Mouse (Mus musculus) liver, embryonic 15.5 days (tissue): Measurements from ENCODE around the gene Kcna2. TPM values are rescaled to one million over a fixed set of nuclear protein-coding genes. Genes with fewer than 3 reads are reported as not detected.

Experiments used
- ATAC-seq: fragments of 200-750 bp; cut with Nextera tagmentation; 2 replicates; pipeline ENCODE4 v1.8.0; 2017; ENCODE audit warnings: moderate number of reproducible peaks, mild to moderate bottlenecking, moderate library complexity; ENCODE audit not compliant: insufficient read depth
- H3K27ac ChIP-seq: fragments of 300-500 bp; sonication (generic); replicated peaks from 2 replicates; pipeline ENCODE4 v1.5.1; 2015; ENCODE audit warnings: mild to moderate bottlenecking, inconsistent platforms
- H3K27me3 ChIP-seq: fragments of 300-500 bp; sonication (generic); 2 replicates; pipeline ENCODE4 v1.6.1; 2015; ENCODE audit warnings: mild to moderate bottlenecking, inconsistent platforms
- H3K36me3 ChIP-seq: fragments of 300-500 bp; sonication (generic); replicated peaks from 2 replicates; pipeline ENCODE4 v1.6.1; 2015; ENCODE audit warnings: moderate library complexity, mild to moderate bottlenecking, inconsistent platforms
- H3K4me1 ChIP-seq: fragments of 300-500 bp; sonication (generic); replicated peaks from 2 replicates; pipeline ENCODE4 v1.6.1; 2015; ENCODE audit warnings: inconsistent platforms
- H3K4me2 ChIP-seq: fragments of 300-500 bp; sonication (generic); 2 replicates; pipeline ENCODE4 v1.6.1; 2015; ENCODE audit warnings: moderate library complexity, mild to moderate bottlenecking, inconsistent platforms
- H3K4me3 ChIP-seq: fragments of 300-500 bp; sonication (generic); replicated peaks from 2 replicates; pipeline ENCODE4 v1.5.1; 2015; ENCODE audit warnings: mild to moderate bottlenecking, inconsistent platforms
- H3K9ac ChIP-seq: fragments of 300-500 bp; sonication (generic); 2 replicates; pipeline ENCODE4 v1.6.1; 2015; ENCODE audit warnings: moderate library complexity, mild to moderate bottlenecking, inconsistent platforms
- H3K9me3 ChIP-seq: fragments of 300-500 bp; sonication (generic); replicated peaks from 2 replicates; pipeline ENCODE4 v1.6.1; 2016; ENCODE audit warnings: inconsistent platforms
- WGBS: fragments of 180-500 bp; shearing (Covaris S2); methylation state at CpG from one replicate; pipeline ENCODE4 v1.1.7; 2015; ENCODE audit warnings: mixed read lengths; ENCODE audit not compliant: insufficient replicate concordance; 5-methylcytosine and 5-hydroxymethylcytosine counted together
- polyA plus RNA-seq: library from polyadenylated mRNA; unstranded; fragments of >200 nt; fragmentation: Nextera tagmentation; extraction: Ambion mirVana; gene quantifications from 2 replicates; pipeline ENCODE4 v1.2.1, GENCODE M21; 2015

The Kcna2 gene
- polyA plus RNA-seq, result 0.09 TPM in 2 replicates

GRCm38 (mm10) chr3:107100811-107101455, at the start of gene Kcna2:
Kcna2 (plus strand) TSS chr3:107101146.
- H3K27me3 ChIP-seq, result peaks cover 59% of the 10 kb centered on the region

DNA sequence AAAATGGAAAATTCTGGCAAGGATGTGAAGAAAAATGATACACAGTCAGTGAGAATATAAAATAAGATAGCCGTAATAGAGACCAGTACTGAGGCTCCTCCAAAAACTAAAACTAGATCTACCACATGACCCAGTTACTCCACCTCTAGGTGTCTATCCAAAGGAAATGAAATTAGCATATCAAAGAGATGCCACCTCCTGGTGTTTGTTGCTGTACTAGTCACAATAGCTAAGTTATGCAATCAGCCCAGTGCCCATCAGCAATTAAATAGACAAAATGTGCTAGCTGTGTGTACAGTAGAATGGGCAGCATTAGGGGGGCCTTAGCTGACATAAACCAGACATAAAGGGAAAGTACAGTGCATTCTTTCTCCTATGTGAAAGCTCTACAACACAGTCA, 39.5 kb upstream of the Kcna2 start:
- Histone ChIP-seq H3K9me3 (no peaks in the 10 kb centered on the region), H3K4me2 (no peak overlapping the region), H3K9ac (no peak overlapping the region), H3K27ac (no peak overlapping the region), H3K4me3 (no peak overlapping the region), H3K4me1 (no peaks in the 10 kb centered on the region), H3K27me3 (no peaks in the 10 kb centered on the region), H3K36me3 (no peaks in the 10 kb centered on the region)
- ATAC-seq, result no peak
- WGBS, result 65% methylated on average over 1 of the region's 1 CpGs

More at GRCm38 (mm10) chr3:107100811-107101455, at the start of gene Kcna2:
- no peak for ATAC-seq
- H3K9ac ChIP-seq, result no peak within 1 kb of the TSS
- H3K9me3 ChIP-seq, result no peaks in the 10 kb centered on the region
- no peaks in the 10 kb centered on the region for H3K4me1 ChIP-seq
- no peak within 1 kb of the TSS for H3K27ac ChIP-seq
- H3K4me3 ChIP-seq, result peak within 1 kb of the TSS; percentile 23
- 5% methylated on average over 16 of the region's 16 CpGs for WGBS
- peak within 1 kb of the TSS; percentile 41 for H3K4me2 ChIP-seq
- H3K36me3 ChIP-seq, result no peaks in the 10 kb centered on the region

- 32% methylated on average over 1 of the region's 1 CpGs for WGBS
- Histone ChIP-seq H3K4me2 (no peak overlapping the region), H3K4me3 (no peak overlapping the region), H3K9ac (no peak overlapping the region), H3K27me3 (no peaks in the 10 kb centered on the region), H3K4me1 (no peaks in the 10 kb centered on the region), H3K27ac (no peak overlapping the region), H3K9me3 (no peaks in the 10 kb centered on the region), H3K36me3 (no peaks in the 10 kb centered on the region)
- ATAC-seq, result no peak
Measured at GRCm38 (mm10) chr3:107062771-107063170, 38.2 kb upstream of the Kcna2 start.

GRCm38 (mm10) chr3:107065510-107066095, 35.3 kb upstream of the Kcna2 start:
- Histone ChIP-seq H3K9ac (no peak overlapping the region), H3K36me3 (no peaks in the 10 kb centered on the region), H3K4me3 (no peak overlapping the region), H3K4me2 (no peak overlapping the region), H3K9me3 (no peaks in the 10 kb centered on the region), H3K27me3 (no peaks in the 10 kb centered on the region), H3K27ac (no peak overlapping the region), H3K4me1 (no peaks in the 10 kb centered on the region)
- WGBS, result 50% methylated on average over 6 of the region's 6 CpGs
- no peak for ATAC-seq

DNA sequence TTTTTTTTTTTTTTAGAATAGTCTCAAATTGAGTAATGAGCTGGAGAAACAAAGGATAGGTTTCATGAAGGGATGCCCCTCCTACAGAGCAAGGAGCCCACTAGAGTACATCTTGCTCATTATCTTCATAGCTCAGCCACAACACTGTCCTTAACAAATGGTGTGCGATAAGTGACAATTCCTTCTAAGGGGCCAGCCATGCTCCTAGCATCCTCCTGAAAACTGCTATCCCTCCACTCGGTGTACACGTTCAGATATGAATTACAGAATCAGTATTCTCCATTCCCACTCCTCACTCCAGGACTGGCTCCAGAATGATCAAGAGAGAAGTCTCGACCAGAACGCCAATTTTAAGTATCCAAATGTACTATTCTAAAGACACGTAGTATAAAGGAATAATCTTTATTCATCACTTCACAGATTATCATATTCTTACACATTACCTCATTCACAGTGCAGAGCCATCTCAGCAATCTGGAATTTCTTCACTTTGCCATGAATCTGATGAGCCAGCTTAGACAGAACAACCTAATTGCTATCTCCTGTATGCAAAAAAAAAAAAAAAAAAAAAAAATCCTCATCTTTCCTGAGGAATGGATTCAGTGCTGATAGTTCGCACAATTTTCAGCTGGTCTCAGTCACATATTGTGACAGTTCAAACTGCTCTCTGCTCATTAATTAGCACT, 34.6 kb upstream of the Kcna2 start:
- Histone ChIP-seq H3K9me3 (no peaks in the 10 kb centered on the region), H3K4me1 (no peaks in the 10 kb centered on the region), H3K36me3 (no peaks in the 10 kb centered on the region), H3K27me3 (no peaks in the 10 kb centered on the region), H3K4me3 (no peak overlapping the region), H3K27ac (no peak overlapping the region), H3K9ac (no peak overlapping the region), H3K4me2 (no peak overlapping the region)
- no peak for ATAC-seq
- 63% methylated on average over 7 of the region's 7 CpGs for WGBS

- Histone ChIP-seq H3K4me3 (no peak overlapping the region), H3K27ac (no peak overlapping the region), H3K9me3 (no peaks in the 10 kb centered on the region), H3K36me3 (no peaks in the 10 kb centered on the region), H3K4me1 (no peaks in the 10 kb centered on the region), H3K4me2 (no peak overlapping the region), H3K27me3 (no peaks in the 10 kb centered on the region), H3K9ac (no peak overlapping the region)
- ATAC-seq, result no peak
- 30% methylated on average over 6 of the region's 6 CpGs for WGBS
Measured at GRCm38 (mm10) chr3:107067245-107067644, 33.7 kb upstream of the Kcna2 start.

DNA sequence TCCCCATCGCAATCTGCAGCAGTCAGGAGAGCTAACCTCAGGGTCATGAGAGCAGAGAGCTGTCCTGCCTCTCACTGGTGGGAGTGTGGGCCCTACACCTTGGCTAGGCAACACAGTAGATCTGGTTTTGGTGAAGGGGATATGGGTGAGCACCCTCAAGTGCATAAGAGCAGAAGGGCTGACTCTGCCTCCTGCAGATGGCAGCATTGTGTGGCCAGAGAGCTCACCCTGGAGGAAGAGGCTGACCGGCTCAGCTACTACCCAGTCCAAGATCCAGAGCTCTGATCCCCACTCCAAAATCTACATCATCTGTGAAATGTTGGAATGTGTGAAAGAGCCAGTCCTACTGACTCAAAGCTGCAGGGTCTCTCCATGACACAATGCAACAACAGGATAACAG, 27.1 kb upstream of the Kcna2 start:
- WGBS, result 46% methylated on average over 2 of the region's 2 CpGs
- H3K36me3 ChIP-seq, result no peaks in the 10 kb centered on the region

GRCm38 (mm10) chr3:107075705-107076104, 25.2 kb upstream of the Kcna2 start:
- H3K27ac ChIP-seq, result no peak overlapping the region
- no peak overlapping the region for H3K4me2 ChIP-seq
- H3K9me3 ChIP-seq, result no peaks in the 10 kb centered on the region
- no peaks in the 10 kb centered on the region for H3K27me3 ChIP-seq
- WGBS, result 72% methylated on average over 1 of the region's 1 CpGs
- H3K36me3 ChIP-seq, result no peaks in the 10 kb centered on the region
- H3K9ac ChIP-seq, result no peak overlapping the region
- ATAC-seq, result no peak
- H3K4me3 ChIP-seq, result no peak overlapping the region
- no peaks in the 10 kb centered on the region for H3K4me1 ChIP-seq

More for the DNA sequence above, 27.1 kb upstream of the Kcna2 start:
- no peak overlapping the region for H3K4me3 ChIP-seq
- no peaks in the 10 kb centered on the region for H3K9me3 ChIP-seq
- H3K4me2 ChIP-seq, result no peak overlapping the region
- no peaks in the 10 kb centered on the region for H3K4me1 ChIP-seq
- H3K9ac ChIP-seq, result no peak overlapping the region
- H3K27me3 ChIP-seq, result no peaks in the 10 kb centered on the region
- no peak overlapping the region for H3K27ac ChIP-seq
- ATAC-seq, result no peak

- no peaks in the 10 kb centered on the region for H3K36me3 ChIP-seq
- no peak overlapping the region for H3K27ac ChIP-seq
- WGBS, result 48% methylated on average over 3 of the region's 3 CpGs
- H3K4me3 ChIP-seq, result no peak overlapping the region
- no peak overlapping the region for H3K9ac ChIP-seq
- H3K27me3 ChIP-seq, result no peaks in the 10 kb centered on the region
- H3K4me1 ChIP-seq, result no peaks in the 10 kb centered on the region
- ATAC-seq, result no peak
- no peak overlapping the region for H3K4me2 ChIP-seq
- no peaks in the 10 kb centered on the region for H3K9me3 ChIP-seq
Measured at GRCm38 (mm10) chr3:107076658-107077057, 24.3 kb upstream of the Kcna2 start.

GRCm38 (mm10) chr3:107077101-107077500, 23.8 kb upstream of the Kcna2 start:
- Histone ChIP-seq H3K27me3 (no peaks in the 10 kb centered on the region), H3K9ac (no peak overlapping the region), H3K4me2 (no peak overlapping the region), H3K27ac (no peak overlapping the region), H3K4me1 (no peaks in the 10 kb centered on the region), H3K9me3 (no peaks in the 10 kb centered on the region), H3K36me3 (no peaks in the 10 kb centered on the region), H3K4me3 (no peak overlapping the region)
- WGBS, result 55% methylated on average over 2 of the region's 2 CpGs
- ATAC-seq, result no peak

GRCm38 (mm10) chr3:107080803-107081202, 20.1 kb upstream of the Kcna2 start:
- WGBS, result 39% methylated on average over 3 of the region's 3 CpGs
- H3K27ac ChIP-seq, result no peak overlapping the region
- H3K4me3 ChIP-seq, result no peak overlapping the region
- H3K4me1 ChIP-seq, result no peaks in the 10 kb centered on the region
- no peak overlapping the region for H3K4me2 ChIP-seq
- H3K36me3 ChIP-seq, result no peaks in the 10 kb centered on the region
- no peak overlapping the region for H3K9ac ChIP-seq
- no peaks in the 10 kb centered on the region for H3K9me3 ChIP-seq
- no peaks in the 10 kb centered on the region for H3K27me3 ChIP-seq
- ATAC-seq, result no peak
